Mouse (Mus musculus) liver, embryonic 14.5 days (tissue): Measurements from ENCODE around the gene Dnajb4. TPM values are rescaled to one million over a fixed set of nuclear protein-coding genes. Genes with fewer than 3 reads are reported as not detected.

Experiments
- ATAC-seq: fragments of 200-750 bp; cut with Nextera tagmentation; 2 replicates; pipeline ENCODE4 v1.8.0; 2017; ENCODE audit warnings: moderate number of reproducible peaks, mild to moderate bottlenecking, moderate library complexity; ENCODE audit not compliant: insufficient read depth
- DNase-seq, 3 experiments: peaks; one replicate each; pipeline ENCODE4 v3.0.0-alpha.2; 2012 to 2013; ENCODE audit warnings: low read depth in 3 of 3, low spot score in 3 of 3
- H3K27ac ChIP-seq: fragments of 300-500 bp; sonication (generic); 2 replicates; pipeline ENCODE4 v1.5.1; 2014; ENCODE audit warnings: moderate library complexity, mild to moderate bottlenecking, control low read depth, inconsistent platforms
- H3K27me3 ChIP-seq: fragments of 300-500 bp; sonication (generic); 2 replicates; pipeline ENCODE4 v1.6.1; 2014; ENCODE audit warnings: mild to moderate bottlenecking, low read length, moderate library complexity; ENCODE audit not compliant: control insufficient read depth, insufficient read depth
- H3K36me3 ChIP-seq: fragments of 300-500 bp; sonication (generic); replicated peaks from 2 replicates; pipeline ENCODE4 v1.6.1; 2014; ENCODE audit warnings: low read depth; ENCODE audit not compliant: control insufficient read depth, insufficient read depth
- H3K4me1 ChIP-seq, 2 experiments: fragments of 200-500 bp in 1 of 2; fragments of 300-500 bp in 1 of 2; sonication (generic) in 1 of 2; replicated peaks; 2 replicates each; pipeline ENCODE4 v1.6.1; 2012 to 2014; ENCODE audit warnings: antibody characterized with exemption in 1 of 2, inconsistent platforms in 1 of 2, low read length in 1 of 2; ENCODE audit not compliant: control insufficient read depth in 2 of 2, insufficient read depth in 2 of 2
- H3K4me2 ChIP-seq: fragments of 300-500 bp; sonication (generic); 2 replicates; pipeline ENCODE4 v1.6.1; 2014; ENCODE audit warnings: low read depth, mild to moderate bottlenecking, control low read depth, moderate library complexity
- H3K4me3 ChIP-seq, 2 experiments: fragments of 200-500 bp in 1 of 2; fragments of 300-500 bp in 1 of 2; sonication (generic) in 1 of 2; 2 replicates each; pipeline ENCODE4 v1.5.1; 2012 to 2014; ENCODE audit warnings: low read depth in 2 of 2, low read length in 2 of 2, mild to moderate bottlenecking in 2 of 2, control low read depth in 1 of 2, inconsistent platforms in 1 of 2, moderate library complexity in 1 of 2; ENCODE audit not compliant: insufficient read depth in 1 of 2
- H3K9ac ChIP-seq: fragments of 300-500 bp; sonication (generic); replicated peaks from 2 replicates; pipeline ENCODE4 v1.6.1; 2014; ENCODE audit warnings: mild to moderate bottlenecking, control low read depth, moderate library complexity
- H3K9me3 ChIP-seq: fragments of 300-500 bp; sonication (generic); 2 replicates; pipeline ENCODE4 v1.6.1; 2016; ENCODE audit warnings: low read length, mixed read lengths; ENCODE audit not compliant: control insufficient read depth
- CTCF ChIP-seq: IDR thresholded peaks from 2 replicates; pipeline ENCODE4 v1.5.1; 2016; ENCODE audit warnings: antibody characterized with exemption, low read depth, control low read depth
- EP300 ChIP-seq: IDR thresholded peaks from 2 replicates; pipeline ENCODE4 v1.6.1; 2016; ENCODE audit warnings: antibody characterized with exemption, low read depth
- WGBS: fragments of 180-500 bp; shearing (Covaris S2); extraction: QIAGEN DNeasy Blood & Tissue Kit; methylation state at CpG from one replicate; pipeline ENCODE4 v1.1.7; 2014; ENCODE audit not compliant: insufficient replicate concordance; 5-methylcytosine and 5-hydroxymethylcytosine counted together
- polyA plus RNA-seq, 2 experiments: library from polyadenylated mRNA; depleted of rRNA in 1 of 2; stranded (reverse) in 1 of 2; unstranded in 1 of 2; fragments of >200 nt; fragmentation: Nextera tagmentation in 1 of 2; extraction: Ambion mirVana in 1 of 2; gene quantifications; 2 replicates each; pipeline versions ENCODE4 v1.2.1 to v1.2.3; 2012 to 2014

Gene Dnajb4
- polyA plus RNA-seq, 2 experiments, result 18.3 to 29.9 TPM

GRCm38 (mm10) chr3:152168007-152168406 lies 42.1 kb downstream of the Dnajb4 start:
- no peak for DNase-seq
- Histone ChIP-seq H3K4me1 (peaks cover 0 to 16% of the 10 kb centered on the region in 2 experiments; a peak in 3 of 4 replicates), H3K4me3 (no peak overlapping the region), H3K4me2 (no peak overlapping the region), H3K27ac (no peak overlapping the region), H3K27me3 (peaks cover 40% of the 10 kb centered on the region), H3K36me3 (no peaks in the 10 kb centered on the region), H3K9me3 (no peaks in the 10 kb centered on the region), H3K9ac (no peak overlapping the region)
- TF ChIP-seq CTCF (no peak), EP300 (no peak)
- 76% methylated on average over 10 of the region's 10 CpGs for WGBS
- no peak for ATAC-seq

- Histone ChIP-seq H3K9ac (no peak overlapping the region), H3K9me3 (no peaks in the 10 kb centered on the region), H3K36me3 (no peaks in the 10 kb centered on the region), H3K4me2 (no peak overlapping the region), H3K27me3 (peaks cover 40% of the 10 kb centered on the region), H3K27ac (no peak overlapping the region), H3K4me3 (no peak overlapping the region), H3K4me1 (peaks cover 0 to 19% of the 10 kb centered on the region in 2 experiments; a peak in 3 of 4 replicates)
- TF ChIP-seq CTCF (no peak), EP300 (no peak)
- DNase-seq (no peak), ATAC-seq (no peak)
- 17% methylated on average over 29 of the region's 29 CpGs for WGBS
Observed at GRCm38 (mm10) chr3:152166699-152167451, 43.2 kb downstream of the Dnajb4 start.

GRCm38 (mm10) chr3:152166099-152166423 lies 44.0 kb downstream of the Dnajb4 start, which contains the start of gene Gipc2:
Gipc2 (minus strand) TSS chr3:152166230.
- Histone ChIP-seq H3K9ac (no peak within 1 kb of the TSS), H3K4me1 (peaks cover 5 to 20% of the 10 kb centered on the region in 2 experiments), H3K36me3 (no peaks in the 10 kb centered on the region), H3K9me3 (no peaks in the 10 kb centered on the region), H3K4me3 (peak within 1 kb of the TSS; percentile 46 to 49), H3K27ac (no peak within 1 kb of the TSS), H3K27me3 (peaks cover 40% of the 10 kb centered on the region), H3K4me2 (peak within 1 kb of the TSS; percentile 43)
- no peak for TF ChIP-seq CTCF
- ATAC-seq (0 out of 2 replicates have a peak, but pooled peaks have one; percentile 11), DNase-seq (no peak)
- 9% methylated on average over 10 of the region's 10 CpGs for WGBS

- DNase-seq (no peak), ATAC-seq (peak; percentile 54)
- Histone ChIP-seq H3K9me3 (no peaks in the 10 kb centered on the region), H3K27ac (no peak overlapping the region), H3K4me3 (peak overlapping the region; percentile 46 to 49), H3K27me3 (peaks cover 40% of the 10 kb centered on the region), H3K4me1 (peaks cover 8 to 15% of the 10 kb centered on the region in 2 experiments), H3K9ac (no peak overlapping the region), H3K4me2 (peak overlapping the region; percentile 43), H3K36me3 (no peaks in the 10 kb centered on the region)
- 2% methylated on average over 53 of the region's 53 CpGs for WGBS
- no peak for TF ChIP-seq EP300
- 0 out of 2 replicates have a peak, but pooled peaks have one; percentile 9 for TF ChIP-seq CTCF
Observed at GRCm38 (mm10) chr3:152165351-152166098, 44.6 kb downstream of the Dnajb4 start.

- no peaks in the 10 kb centered on the region for H3K36me3 ChIP-seq
- H3K4me3 ChIP-seq, result peak overlapping the region; percentile 46 to 49
- H3K27ac ChIP-seq, result no peak overlapping the region
- H3K9ac ChIP-seq, result no peak overlapping the region
- H3K4me1 ChIP-seq, result peaks cover 8 to 16% of the 10 kb centered on the region in 2 experiments
- H3K9me3 ChIP-seq, result no peaks in the 10 kb centered on the region
- DNase-seq (no peak), ATAC-seq (no peak)
- peak overlapping the region; percentile 43 for H3K4me2 ChIP-seq
- TF ChIP-seq EP300 (no peak), CTCF (no peak)
- peaks cover 40% of the 10 kb centered on the region for H3K27me3 ChIP-seq
- 25% methylated on average over 9 of the region's 9 CpGs for WGBS
Observed at GRCm38 (mm10) chr3:152165014-152165350, 45.1 kb downstream of the Dnajb4 start.
